Mouse (Mus musculus): ENCODE data around the gene Vmn2r11. TPM values are rescaled to one million over a fixed set of nuclear protein-coding genes. Genes with fewer than 3 reads are reported as not detected.
"Not testable (repeated sequence)": the region's sequence is repeated elsewhere in the genome, so short reads cannot be mapped to it uniquely, and the experiment has no call there.

Gene Vmn2r11
- polyA plus RNA-seq (2011; ENCODE audit: insufficient read length, low read depth, missing spikeins): not detected in 2 replicates

GRCm38 (mm10) chr5:109059469-109059868 is at the start of gene Vmn2r11:
Gene Vmn2r11 (minus strand): TSS chr5:109059569.
- not testable (repeated sequence) for H3K4me1 ChIP-seq (ENCODE audit: control insufficient read depth, insufficient read depth, low read length); H3K27ac ChIP-seq (ENCODE audit: insufficient read depth, low read length); H3K4me3 ChIP-seq (ENCODE audit: insufficient read depth, low read length)

DNA sequence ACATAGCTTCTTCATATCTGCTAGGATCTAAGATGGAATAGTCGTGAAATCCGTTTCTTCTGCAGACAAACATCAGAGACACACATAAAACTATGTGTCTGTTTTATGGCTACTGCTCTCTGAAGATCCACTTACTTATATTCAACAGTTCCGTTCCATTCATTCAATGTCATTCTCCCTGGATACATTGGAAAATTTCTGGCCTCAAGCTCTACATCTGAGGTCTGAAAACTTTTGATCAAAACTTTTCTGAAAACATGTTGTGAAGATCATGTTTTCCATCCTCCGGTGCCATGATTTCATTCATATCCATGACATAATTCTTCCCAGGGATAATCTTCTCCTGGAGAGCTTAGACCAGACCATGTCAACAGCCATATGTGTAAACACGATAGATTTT is 38.5 kb upstream of the Vmn2r11 start, which contains the start of gene Vmn2r12:
Vmn2r12 (minus strand) TSS at position 101 of the 400 bp plus-strand sequence.
- H3K4me3 ChIP-seq (ENCODE audit: insufficient read depth, low read length); H3K4me1 ChIP-seq (ENCODE audit: control insufficient read depth, insufficient read depth, low read length); H3K27ac ChIP-seq (ENCODE audit: insufficient read depth, low read length): not testable (repeated sequence)

DNA sequence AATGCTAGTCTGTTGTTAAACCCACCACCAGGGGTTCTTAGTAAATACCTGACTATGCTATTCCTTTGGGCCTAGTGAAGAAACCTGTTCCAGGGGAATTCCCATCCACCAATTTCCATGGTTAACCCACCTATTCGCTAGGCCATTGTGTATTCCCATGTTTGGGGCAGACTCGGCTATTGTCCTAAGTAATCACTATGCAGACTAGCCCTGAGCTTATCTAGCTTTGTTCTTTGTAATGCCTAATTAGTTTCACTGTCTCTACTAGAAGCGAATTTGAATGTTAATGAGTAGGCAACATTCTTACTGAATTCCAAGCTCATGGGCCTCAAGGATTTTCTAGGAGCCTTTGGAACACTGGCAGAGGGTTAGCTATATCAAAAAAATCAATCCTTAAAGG is 37.1 kb upstream of the Vmn2r11 start:
- H3K4me3 ChIP-seq (ENCODE audit: insufficient read depth, low read length); H3K4me1 ChIP-seq (ENCODE audit: control insufficient read depth, insufficient read depth, low read length); H3K27ac ChIP-seq (ENCODE audit: insufficient read depth, low read length): not testable (repeated sequence)

DNA sequence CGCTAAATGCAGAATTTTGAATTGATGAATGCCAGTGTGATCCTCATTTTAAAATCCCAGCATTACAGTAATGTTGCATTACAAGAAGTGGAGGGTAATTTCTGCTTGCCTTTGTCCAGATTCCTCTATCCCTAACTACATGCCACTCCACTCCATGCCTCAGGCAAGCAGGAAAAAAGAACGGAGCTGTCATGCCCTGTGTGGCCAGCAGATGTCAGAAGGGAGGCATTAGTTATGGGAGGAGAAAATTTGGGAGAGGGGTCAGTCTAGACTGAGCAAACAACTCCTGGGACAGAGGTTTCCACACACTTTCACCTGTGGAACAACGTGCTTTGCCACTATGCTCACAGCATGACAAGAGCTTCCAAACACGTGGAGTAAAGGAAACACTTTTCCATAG is 12.6 kb upstream of the Vmn2r11 start:
- H3K4me1 ChIP-seq (ENCODE audit: control insufficient read depth, insufficient read depth, low read length); H3K4me3 ChIP-seq (ENCODE audit: insufficient read depth, low read length); H3K27ac ChIP-seq (ENCODE audit: insufficient read depth, low read length): not testable (repeated sequence)

DNA sequence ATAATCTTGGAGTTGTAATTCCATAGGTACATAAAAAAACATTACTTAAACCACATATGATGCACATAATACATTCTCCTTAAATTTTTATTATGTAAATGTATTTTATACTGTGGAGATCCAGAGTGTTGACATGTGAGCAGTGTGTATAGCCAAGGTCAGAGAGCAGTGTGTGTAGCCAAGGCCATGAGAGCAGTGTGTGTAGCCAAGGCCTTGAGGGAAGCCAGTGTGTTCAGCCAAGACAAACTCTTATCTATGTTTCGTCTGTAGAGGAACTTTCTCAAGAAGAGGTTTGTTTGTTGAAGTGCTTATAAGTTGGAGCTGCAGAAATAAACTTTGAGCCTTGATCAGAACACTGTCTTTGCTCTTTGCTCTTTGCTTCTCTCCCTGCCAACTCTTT is 4.1 kb downstream of the Vmn2r11 start:
- no peak for TF ChIP-seq POLR2A (IDR thresholded peaks at IDR 0.05; ENCODE audit: low read depth, low read length)
- TF ChIP-seq CTCF (IDR thresholded peaks at IDR 0.05; ENCODE audit: borderline replicate concordance, insufficient read depth, low read length): no peak

DNA sequence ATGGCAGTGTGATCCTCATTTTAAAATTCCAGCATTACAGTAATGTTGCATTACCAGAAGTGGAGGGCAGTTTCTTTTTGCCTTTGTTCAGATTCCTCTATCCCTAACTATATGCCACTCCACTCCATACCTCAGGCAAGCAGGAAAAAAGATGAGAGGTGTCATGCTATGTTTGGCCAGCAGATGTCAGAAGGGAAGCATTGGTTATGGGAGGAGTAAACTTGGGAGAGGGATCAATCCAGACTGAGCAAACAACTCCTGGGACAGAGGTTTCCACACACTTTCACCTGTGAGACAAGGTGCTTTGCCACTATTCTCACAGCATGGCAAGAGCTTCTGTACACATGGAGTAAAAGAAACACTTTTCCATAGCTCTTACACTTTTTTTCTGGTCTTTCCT is 26.8 kb downstream of the Vmn2r11 start:
- TF ChIP-seq POLR2A (IDR thresholded peaks at IDR 0.05; ENCODE audit: low read depth, low read length): no peak
- no peak for TF ChIP-seq CTCF (IDR thresholded peaks at IDR 0.05; ENCODE audit: borderline replicate concordance, insufficient read depth, low read length)
- no peak overlapping the region for H3K27ac ChIP-seq (ENCODE audit: insufficient read depth, low read length)
- H3K4me1 ChIP-seq (ENCODE audit: control insufficient read depth, insufficient read depth, low read length): no peaks in the 10 kb centered on the region
- H3K4me3 ChIP-seq (ENCODE audit: insufficient read depth, low read length): no peak overlapping the region

More for the DNA sequence above, 4.1 kb downstream of the Vmn2r11 start:
- Histone ChIP-seq H3K4me3 (ENCODE audit: insufficient read depth, low read length) (no peak overlapping the region), H3K4me1 (ENCODE audit: control insufficient read depth, insufficient read depth, low read length) (no peaks in the 10 kb centered on the region), H3K27ac (ENCODE audit: insufficient read depth, low read length) (no peak overlapping the region)

DNA sequence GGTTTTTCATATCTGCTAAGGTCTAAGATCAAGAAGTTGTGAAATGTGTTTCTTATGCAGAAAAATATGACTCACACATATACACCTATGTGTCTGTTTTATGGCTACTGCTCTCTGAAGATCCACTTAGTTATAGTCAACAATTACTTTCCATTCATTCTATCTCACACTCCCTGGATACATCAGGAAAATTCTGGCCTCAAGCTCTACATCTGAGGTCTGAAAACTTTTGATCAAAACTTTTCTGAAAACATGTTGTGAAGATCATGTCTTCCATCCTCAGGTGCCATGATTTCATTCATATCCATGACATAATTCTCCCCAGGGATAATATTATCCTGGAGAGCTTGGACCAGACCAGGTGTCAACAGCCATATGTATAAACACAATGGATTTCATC is 52.9 kb downstream of the Vmn2r11 start, which contains the start of gene Vmn2r10:
Vmn2r10 (minus strand) TSS at position 101 of the 400 bp plus-strand sequence.
- not testable (repeated sequence) for H3K27ac ChIP-seq (ENCODE audit: insufficient read depth, low read length)

More for the DNA sequence above, 52.9 kb downstream of the Vmn2r11 start, which contains the start of gene Vmn2r10:
- not testable (repeated sequence) for H3K4me1 ChIP-seq (ENCODE audit: control insufficient read depth, insufficient read depth, low read length); H3K4me3 ChIP-seq (ENCODE audit: insufficient read depth, low read length)

Other genes starting within 250 kb of the Vmn2r11 start
- gene Vmn2r9, start 207.0 kb downstream of the Vmn2r11 start, polyA plus RNA-seq (2011; ENCODE audit: insufficient read length, low read depth, missing spikeins): not detected in 2 replicates
- gene Vmn2r10, start 53.0 kb downstream of the Vmn2r11 start, polyA plus RNA-seq (2011; ENCODE audit: insufficient read length, low read depth, missing spikeins): not detected in 2 replicates
- gene Vmn2r12, start 38.4 kb upstream of the Vmn2r11 start, polyA plus RNA-seq (2011; ENCODE audit: insufficient read length, low read depth, missing spikeins): not detected in 2 replicates
- gene Vmn2r13, start 132.6 kb upstream of the Vmn2r11 start, polyA plus RNA-seq (2011; ENCODE audit: insufficient read length, low read depth, missing spikeins): not detected in 2 replicates
- not detected in 2 replicates for gene Vmn2r14, start 165.1 kb upstream of the Vmn2r11 start, polyA plus RNA-seq (2011; ENCODE audit: insufficient read length, low read depth, missing spikeins)
- not detected in 2 replicates for gene Vmn2r15, start 238.1 kb upstream of the Vmn2r11 start, polyA plus RNA-seq (2011; ENCODE audit: insufficient read length, low read depth, missing spikeins)